Mouse (Mus musculus) 416B (cell line): ENCODE results near the gene Ap2a1.
A peak's percentile ranks its signal among the peaks of the same experiment; 100 is the strongest.

Source experiments
- DNase-seq: peaks from one replicate; pipeline ENCODE4 v3.0.0; 2011; ENCODE audit warnings: low read depth

Gene Ap2a1

GRCm38 (mm10) chr7:44850789-44851624 lies 78.3 kb downstream of the Ap2a1 start:
- DNase-seq, result peak; percentile 62
